Mouse (Mus musculus): ENCODE measurements around the gene Tppp3. TPM values are rescaled to one million over a fixed set of nuclear protein-coding genes. Genes with fewer than 3 reads are reported as not detected.

The Tppp3 gene
- polyA plus RNA-seq, 1 experiment from 2014 or later, result 11.6 TPM

- Histone ChIP-seq H3K9me3 (ENCODE audit: control insufficient read depth, low read length) (no peaks in the 10 kb centered on the region), H3K4me2 (ENCODE audit: low read length) (peak overlapping the region; percentile 64), H3K27me3 (ENCODE audit: control insufficient read depth, insufficient read depth, low read length) (0 out of 2 replicates have a peak, but pooled peaks cover 3% of the 10 kb centered on the region), H3K4me1 (ENCODE audit: control insufficient read depth in 2 of 2, insufficient read depth in 2 of 2, low read length in 2 of 2) (peaks cover 26 to 38% of the 10 kb centered on the region in 2 experiments), H3K9ac (ENCODE audit: low read length) (peak overlapping the region; percentile 66), H3K36me3 (ENCODE audit: control insufficient read depth, insufficient read depth, low read length) (peaks cover 11% of the 10 kb centered on the region; the same call in 1 of the 2 replicates), H3K4me3 (ENCODE audit: control insufficient read depth in 1 of 2, insufficient read depth in 1 of 2, low read depth in 1 of 2, low read length in 2 of 2) (peak overlapping the region; percentile 33 to 38), H3K27ac (replicated peaks in 1 of 2; ENCODE audit: control insufficient read depth in 1 of 2, insufficient read depth in 1 of 2, low read depth in 2 of 2, low read length in 2 of 2) (no peak overlapping the region)
- 22% methylated on average over 11 of the region's 11 CpGs for WGBS
- ATAC-seq (ENCODE audit: insufficient number of reproducible peaks, insufficient read depth, low FRiP score, low read depth), result no peak; the same call in 1 of the 2 replicates
Measured at GRCm38 (mm10) chr8:105470681-105471313, 529 bp downstream of the Tppp3 start.

GRCm38 (mm10) chr8:105470262-105470661, 1.1 kb downstream of the Tppp3 start:
- no peak for ATAC-seq (ENCODE audit: insufficient number of reproducible peaks, insufficient read depth, low FRiP score, low read depth)
- Histone ChIP-seq H3K27me3 (ENCODE audit: control insufficient read depth, insufficient read depth, low read length) (0 out of 2 replicates have a peak, but pooled peaks cover 3% of the 10 kb centered on the region), H3K4me1 (ENCODE audit: control insufficient read depth in 2 of 2, insufficient read depth in 2 of 2, low read length in 2 of 2) (peaks cover 25 to 37% of the 10 kb centered on the region in 2 experiments), H3K4me3 (ENCODE audit: control insufficient read depth in 1 of 2, insufficient read depth in 1 of 2, low read depth in 1 of 2, low read length in 2 of 2) (no peak overlapping the region), H3K27ac (replicated peaks in 1 of 2; ENCODE audit: control insufficient read depth in 1 of 2, insufficient read depth in 1 of 2, low read depth in 2 of 2, low read length in 2 of 2) (no peak overlapping the region), H3K9me3 (ENCODE audit: control insufficient read depth, low read length) (no peaks in the 10 kb centered on the region), H3K36me3 (ENCODE audit: control insufficient read depth, insufficient read depth, low read length) (peaks cover 7% of the 10 kb centered on the region; the same call in 1 of the 2 replicates), H3K9ac (ENCODE audit: low read length) (no peak overlapping the region), H3K4me2 (ENCODE audit: low read length) (no peak overlapping the region; the same call in 1 of the 2 replicates)
- 85% methylated on average over 5 of the region's 5 CpGs for WGBS

- no peak overlapping the region for H3K9ac ChIP-seq (ENCODE audit: low read length)
- H3K9me3 ChIP-seq (ENCODE audit: control insufficient read depth, low read length), result no peaks in the 10 kb centered on the region
- H3K4me2 ChIP-seq (ENCODE audit: low read length), result no peak overlapping the region
- peaks cover 21 to 33% of the 10 kb centered on the region in 2 experiments for H3K4me1 ChIP-seq (ENCODE audit: control insufficient read depth in 2 of 2, insufficient read depth in 2 of 2, low read length in 2 of 2)
- H3K36me3 ChIP-seq (ENCODE audit: control insufficient read depth, insufficient read depth, low read length), result peaks cover 7% of the 10 kb centered on the region; the same call in 1 of the 2 replicates
- 89% methylated on average over 5 of the region's 5 CpGs for WGBS
- no peak overlapping the region for H3K4me3 ChIP-seq (ENCODE audit: control insufficient read depth in 1 of 2, insufficient read depth in 1 of 2, low read depth in 1 of 2, low read length in 2 of 2)
- no peak for ATAC-seq (ENCODE audit: insufficient number of reproducible peaks, insufficient read depth, low FRiP score, low read depth)
- H3K27ac ChIP-seq (replicated peaks in 1 of 2; ENCODE audit: control insufficient read depth in 1 of 2, insufficient read depth in 1 of 2, low read depth in 2 of 2, low read length in 2 of 2), result no peak overlapping the region
- 0 out of 2 replicates have a peak, but pooled peaks cover 3% of the 10 kb centered on the region for H3K27me3 ChIP-seq (ENCODE audit: control insufficient read depth, insufficient read depth, low read length)
Measured at GRCm38 (mm10) chr8:105469816-105470215, 1.5 kb downstream of the Tppp3 start.

GRCm38 (mm10) chr8:105469041-105469695, 2.2 kb downstream of the Tppp3 start:
- H3K4me1 ChIP-seq (ENCODE audit: control insufficient read depth in 2 of 2, insufficient read depth in 2 of 2, low read length in 2 of 2), result peaks cover 17 to 27% of the 10 kb centered on the region in 2 experiments

GRCm38 (mm10) chr8:105468002-105468720, 3.2 kb downstream of the Tppp3 start:
- 0 out of 2 replicates have a peak, but pooled peaks cover 3% of the 10 kb centered on the region for H3K27me3 ChIP-seq (ENCODE audit: control insufficient read depth, insufficient read depth, low read length)
- H3K9me3 ChIP-seq (ENCODE audit: control insufficient read depth, low read length), result no peaks in the 10 kb centered on the region
- H3K27ac ChIP-seq (replicated peaks in 1 of 2; ENCODE audit: control insufficient read depth in 1 of 2, insufficient read depth in 1 of 2, low read depth in 2 of 2, low read length in 2 of 2), result no peak overlapping the region
- H3K4me1 ChIP-seq (ENCODE audit: control insufficient read depth in 2 of 2, insufficient read depth in 2 of 2, low read length in 2 of 2), result peaks cover 13 to 19% of the 10 kb centered on the region in 2 experiments
- no peak overlapping the region for H3K4me3 ChIP-seq (ENCODE audit: control insufficient read depth in 1 of 2, insufficient read depth in 1 of 2, low read depth in 1 of 2, low read length in 2 of 2)
- no peak for ATAC-seq (ENCODE audit: insufficient number of reproducible peaks, insufficient read depth, low FRiP score, low read depth)
- no peak overlapping the region for H3K9ac ChIP-seq (ENCODE audit: low read length)
- 90% methylated on average over 27 of the region's 27 CpGs for WGBS
- H3K36me3 ChIP-seq (ENCODE audit: control insufficient read depth, insufficient read depth, low read length), result peaks cover 7% of the 10 kb centered on the region; the same call in 1 of the 2 replicates
- no peak overlapping the region for H3K4me2 ChIP-seq (ENCODE audit: low read length)

More at GRCm38 (mm10) chr8:105469041-105469695, 2.2 kb downstream of the Tppp3 start:
- Histone ChIP-seq H3K27ac (replicated peaks in 1 of 2; ENCODE audit: control insufficient read depth in 1 of 2, insufficient read depth in 1 of 2, low read depth in 2 of 2, low read length in 2 of 2) (no peak overlapping the region), H3K4me3 (ENCODE audit: control insufficient read depth in 1 of 2, insufficient read depth in 1 of 2, low read depth in 1 of 2, low read length in 2 of 2) (no peak overlapping the region), H3K4me2 (ENCODE audit: low read length) (no peak overlapping the region), H3K9me3 (ENCODE audit: control insufficient read depth, low read length) (no peaks in the 10 kb centered on the region), H3K27me3 (ENCODE audit: control insufficient read depth, insufficient read depth, low read length) (0 out of 2 replicates have a peak, but pooled peaks cover 3% of the 10 kb centered on the region), H3K36me3 (ENCODE audit: control insufficient read depth, insufficient read depth, low read length) (peaks cover 7% of the 10 kb centered on the region; the same call in 1 of the 2 replicates), H3K9ac (ENCODE audit: low read length) (no peak overlapping the region)
- 48% methylated on average over 6 of the region's 6 CpGs for WGBS
- no peak for ATAC-seq (ENCODE audit: insufficient number of reproducible peaks, insufficient read depth, low FRiP score, low read depth)

GRCm38 (mm10) chr8:105467396-105467985, 3.8 kb downstream of the Tppp3 start:
- no peak overlapping the region for H3K27ac ChIP-seq (replicated peaks in 1 of 2; ENCODE audit: control insufficient read depth in 1 of 2, insufficient read depth in 1 of 2, low read depth in 2 of 2, low read length in 2 of 2)
- 0 out of 2 replicates have a peak, but pooled peaks cover 1% of the 10 kb centered on the region for H3K27me3 ChIP-seq (ENCODE audit: control insufficient read depth, insufficient read depth, low read length)
- no peak for ATAC-seq (ENCODE audit: insufficient number of reproducible peaks, insufficient read depth, low FRiP score, low read depth)
- WGBS, result 90% methylated on average over 10 of the region's 10 CpGs
- no peaks in the 10 kb centered on the region for H3K9me3 ChIP-seq (ENCODE audit: control insufficient read depth, low read length)
- H3K9ac ChIP-seq (ENCODE audit: low read length), result no peak overlapping the region
- H3K36me3 ChIP-seq (ENCODE audit: control insufficient read depth, insufficient read depth, low read length), result peaks cover 7% of the 10 kb centered on the region; the same call in 1 of the 2 replicates
- H3K4me2 ChIP-seq (ENCODE audit: low read length), result no peak overlapping the region
- no peak overlapping the region for H3K4me3 ChIP-seq (ENCODE audit: control insufficient read depth in 1 of 2, insufficient read depth in 1 of 2, low read depth in 1 of 2, low read length in 2 of 2)
- peaks cover 11 to 17% of the 10 kb centered on the region in 2 experiments for H3K4me1 ChIP-seq (ENCODE audit: control insufficient read depth in 2 of 2, insufficient read depth in 2 of 2, low read length in 2 of 2)

Data from heart, embryonic 14.5 days (tissue).